Mouse (Mus musculus): ENCODE data around the gene Snd1.

The Snd1 gene

DNA sequence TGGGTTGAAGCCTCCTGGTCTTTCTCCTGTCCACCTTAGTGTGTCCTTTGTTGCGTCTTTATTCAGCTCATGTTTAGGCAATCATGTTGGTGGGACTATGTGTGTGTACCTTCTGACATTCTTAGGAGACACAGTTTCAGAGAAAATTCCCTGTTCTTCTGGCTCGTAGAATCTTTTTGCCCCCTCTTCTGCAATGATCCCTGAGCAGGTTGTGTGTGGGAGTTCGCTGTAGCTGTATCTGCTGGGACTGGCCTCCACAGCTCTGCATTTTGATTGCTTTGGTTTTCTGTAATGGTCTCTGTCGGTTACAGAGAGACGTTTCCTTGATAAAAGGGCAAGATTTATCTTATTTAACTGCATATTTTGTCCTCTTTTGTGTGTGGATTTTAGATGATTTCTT lies 122.3 kb downstream of the Snd1 start:
- DNase-seq = no peak

DNA sequence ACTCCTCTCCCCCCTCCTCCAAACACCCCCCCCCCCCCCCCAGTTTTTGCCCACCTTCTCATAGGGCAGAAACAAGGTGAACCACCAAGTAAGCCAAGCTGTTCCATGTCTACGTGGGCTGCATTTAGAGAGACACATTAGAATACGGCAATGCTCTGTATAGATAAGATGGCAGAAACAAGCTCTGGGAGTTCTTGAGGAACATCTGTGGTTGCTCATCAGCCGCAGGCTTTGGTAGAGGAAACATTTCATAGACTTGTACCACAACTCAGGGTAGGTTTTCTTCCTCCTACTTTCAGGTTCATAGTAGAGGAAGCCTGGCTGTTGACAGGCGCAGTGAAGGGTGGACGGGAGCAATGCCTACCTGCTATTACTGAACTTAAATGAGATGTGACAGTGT lies 124.2 kb downstream of the Snd1 start:
- DNase-seq = no peak

DNA sequence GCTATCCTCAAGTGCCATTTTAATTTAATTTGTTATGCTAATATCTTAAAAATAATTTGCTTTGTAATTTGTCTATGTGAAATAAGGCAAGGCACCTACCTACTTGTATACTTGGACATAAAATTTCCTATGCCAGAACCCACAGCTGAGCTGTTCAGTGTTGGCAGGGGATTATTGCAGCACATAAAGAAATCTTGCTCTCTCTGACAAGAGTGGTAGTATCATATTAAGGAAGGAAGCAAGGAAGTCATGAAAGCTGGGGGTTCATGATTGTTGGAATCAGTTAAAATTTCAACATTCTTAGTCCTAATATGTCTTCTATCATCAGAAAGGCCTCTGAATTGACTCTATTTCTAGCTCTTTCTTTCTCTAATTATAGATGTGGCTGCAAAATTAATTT lies 125.5 kb downstream of the Snd1 start:
- DNase-seq = no peak

DNA sequence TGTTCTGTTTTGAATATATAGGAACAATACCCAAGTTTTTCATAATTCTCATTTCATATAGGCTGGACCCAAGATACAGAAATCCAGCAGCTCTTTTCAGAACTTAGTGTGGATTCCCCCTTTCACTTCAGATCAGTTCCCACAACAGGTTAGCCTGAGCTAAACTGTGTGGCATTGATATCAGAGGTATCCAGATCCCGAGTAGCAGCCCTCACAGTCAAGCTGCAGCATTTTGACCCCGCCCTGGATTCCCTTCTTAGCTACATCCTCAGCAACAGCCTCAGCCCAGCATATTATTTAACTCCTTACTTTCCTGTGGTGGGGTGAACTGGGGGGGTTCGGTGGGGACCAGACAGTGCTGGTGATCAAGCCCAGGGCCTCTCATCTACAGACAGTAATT lies 128.5 kb downstream of the Snd1 start:
- DNase-seq = no peak

DNA sequence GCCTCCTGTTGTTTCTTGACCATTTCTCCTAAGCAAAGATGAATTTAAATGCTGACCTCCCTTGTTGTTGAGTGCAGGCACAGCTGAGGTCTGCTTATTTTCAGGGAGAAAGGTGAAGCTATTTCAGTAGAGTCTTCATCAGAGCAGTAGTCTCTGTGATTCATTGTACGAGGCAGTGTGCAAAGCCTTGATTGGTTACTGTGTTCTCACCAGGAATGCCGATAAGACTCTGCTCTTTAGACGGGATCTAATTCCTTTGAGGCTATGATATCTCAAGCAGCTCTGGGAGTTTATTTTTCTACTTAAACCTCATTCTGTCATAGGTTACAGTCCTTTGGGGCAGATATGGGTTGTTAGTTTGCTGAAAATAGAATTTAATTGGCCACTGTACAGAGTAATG lies 128.9 kb downstream of the Snd1 start:
- DNase-seq = no peak

DNA sequence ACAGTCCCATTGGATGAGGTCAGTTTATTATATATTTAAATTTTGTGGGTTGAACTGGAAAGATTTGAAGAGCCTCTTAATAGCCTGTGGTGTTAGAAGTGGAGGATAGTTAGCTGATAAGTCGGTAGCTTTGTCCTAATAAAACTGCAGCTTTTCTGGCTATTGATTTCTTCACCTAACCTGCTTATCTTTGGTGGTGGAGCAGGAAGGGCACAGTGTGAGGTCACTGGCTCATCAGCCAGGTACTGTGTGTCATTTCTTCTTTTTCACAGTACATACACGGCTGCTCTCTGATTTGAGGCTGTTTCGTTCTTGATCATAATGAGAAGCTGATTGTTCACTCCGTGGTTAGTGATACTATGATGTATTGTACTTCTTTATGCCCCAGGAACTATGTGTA lies 134.4 kb downstream of the Snd1 start:
- DNase-seq = no peak

DNA sequence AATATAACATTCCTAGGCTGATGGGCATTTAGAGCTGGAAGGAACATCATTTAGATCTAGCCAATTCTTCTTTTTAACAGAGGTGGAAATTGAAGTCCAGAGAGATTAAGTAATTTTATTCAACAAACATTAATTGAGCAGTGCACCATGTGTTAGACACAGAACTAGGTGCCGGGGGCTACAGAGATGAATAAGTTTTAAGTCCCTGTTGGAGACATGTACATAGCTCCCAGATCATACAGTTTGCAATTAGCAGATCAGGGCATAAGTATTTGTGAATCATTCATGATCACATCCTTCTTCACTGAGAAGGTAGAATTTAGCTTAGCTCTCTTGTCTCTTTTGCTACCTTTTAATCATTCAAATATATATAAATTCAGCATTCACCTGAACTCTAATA lies 135.2 kb downstream of the Snd1 start:
- no peak for DNase-seq

DNA sequence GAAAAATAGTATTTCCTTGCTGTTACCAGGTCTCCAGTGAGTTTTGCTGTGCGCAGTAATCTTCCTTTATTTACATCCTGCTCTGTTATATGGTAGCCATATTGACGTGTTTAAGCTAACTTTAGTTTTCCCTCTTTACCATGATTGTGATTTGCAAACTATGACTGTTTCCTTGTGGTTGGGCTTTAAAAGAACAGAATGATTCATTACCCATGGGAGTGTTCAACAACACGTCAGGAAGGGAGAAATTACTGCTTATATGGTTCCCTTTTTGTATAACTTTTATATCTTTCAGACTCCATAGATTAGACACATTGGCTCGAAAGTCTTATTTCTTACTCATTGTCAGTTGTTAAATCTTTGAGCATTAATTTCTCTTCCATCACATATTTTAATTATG lies 138.5 kb downstream of the Snd1 start:
- DNase-seq = no peak

DNA sequence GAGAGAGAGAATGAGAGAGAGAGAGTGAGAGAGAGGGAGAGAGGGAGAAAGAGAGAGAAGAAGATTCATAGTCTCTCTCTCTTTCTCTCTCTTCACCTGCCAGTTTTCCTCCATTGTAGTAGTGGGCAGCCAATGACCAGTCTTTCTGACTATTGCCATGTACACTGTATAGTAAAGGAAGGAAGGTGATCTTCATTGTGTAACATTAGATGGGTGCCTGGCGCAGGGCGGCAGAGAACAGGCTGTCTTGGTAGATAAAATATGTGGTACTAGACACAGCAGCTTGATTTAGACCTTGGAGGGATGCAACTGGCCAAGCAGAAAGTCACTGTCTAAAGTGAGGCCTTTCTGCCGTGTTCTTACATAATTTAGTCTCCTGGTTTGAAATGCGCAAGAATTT lies 139.9 kb downstream of the Snd1 start:
- no peak for DNase-seq

DNA sequence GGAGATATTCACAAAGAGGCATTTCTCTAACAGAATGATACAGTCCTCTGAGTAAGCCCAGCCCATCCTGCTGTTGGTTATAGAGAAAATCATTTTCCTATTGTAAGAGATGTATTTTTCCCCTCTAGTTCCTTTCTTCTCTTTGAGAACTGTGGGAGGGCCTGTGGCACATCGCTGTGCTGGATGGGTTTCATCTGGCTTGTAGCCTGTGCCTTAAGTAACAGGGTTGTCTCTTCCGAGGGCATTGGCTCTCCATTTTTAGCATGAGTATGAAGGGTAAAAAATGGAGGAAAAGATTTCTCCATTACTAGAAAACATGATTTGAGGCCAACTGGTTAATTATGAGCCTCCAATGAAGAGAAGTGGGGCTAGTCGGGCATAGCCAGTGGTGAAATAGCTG lies 140.5 kb downstream of the Snd1 start:
- no peak for DNase-seq

DNA sequence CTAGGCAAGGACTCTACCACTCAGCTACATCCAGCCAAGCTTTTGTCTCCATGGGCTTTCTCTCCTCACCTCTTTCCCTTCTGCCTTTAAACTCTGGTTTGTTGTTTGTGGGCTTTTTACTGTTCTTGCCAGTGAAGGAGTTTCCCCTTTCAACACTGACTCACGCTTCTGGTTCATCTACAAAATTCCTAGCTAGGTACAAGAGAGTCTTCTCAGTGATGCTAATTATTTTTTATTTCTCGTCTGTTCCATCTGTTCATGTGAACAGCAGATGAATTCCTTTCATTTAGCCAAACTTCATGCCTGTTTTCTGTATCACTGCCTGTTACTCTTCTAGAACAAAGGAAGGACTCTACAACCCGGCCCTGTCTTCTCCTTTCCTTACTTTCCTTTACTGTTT lies 141.0 kb downstream of the Snd1 start:
- DNase-seq = no peak

DNA sequence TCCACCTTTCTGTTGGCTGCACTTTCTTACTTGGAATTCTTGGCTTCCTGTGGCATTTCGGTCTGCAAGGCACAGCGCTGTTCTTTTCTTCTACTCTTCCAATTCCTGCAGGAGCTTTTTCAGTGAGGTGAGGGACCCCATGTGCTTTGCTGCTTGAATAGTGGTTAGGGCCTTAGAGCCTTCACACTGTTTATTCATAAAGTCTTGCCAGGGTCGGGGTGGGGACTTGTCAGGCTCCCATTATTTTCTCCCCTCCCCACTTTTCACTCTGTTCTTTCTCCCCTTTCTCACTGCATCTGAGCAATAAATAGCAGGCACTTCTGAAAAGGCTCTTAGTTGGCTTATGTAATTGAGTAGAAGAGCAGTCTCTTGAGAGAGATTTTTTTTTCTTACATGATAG lies 143.4 kb downstream of the Snd1 start:
- no peak for DNase-seq

DNA sequence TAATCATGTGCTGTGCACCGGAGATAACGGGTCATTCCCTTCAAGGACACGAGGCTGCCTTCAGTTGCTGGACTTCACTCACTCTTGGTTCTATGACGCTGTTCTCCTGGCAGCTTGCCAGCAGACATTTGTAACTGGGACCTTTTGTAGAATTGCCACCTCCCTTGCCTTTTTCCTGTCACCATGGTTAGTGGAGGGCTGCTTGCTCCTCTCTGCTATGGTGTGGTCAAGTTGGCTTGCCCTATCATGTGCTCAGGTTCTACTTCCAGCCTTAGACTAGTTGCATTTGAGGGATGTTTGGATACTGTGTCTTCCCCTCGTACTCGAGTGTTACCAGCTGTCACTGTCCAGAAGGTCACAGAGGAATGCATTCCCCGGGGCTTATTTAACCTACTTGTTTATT lies 143.8 kb downstream of the Snd1 start:
- peak; percentile 75 to 78 for DNase-seq

DNA sequence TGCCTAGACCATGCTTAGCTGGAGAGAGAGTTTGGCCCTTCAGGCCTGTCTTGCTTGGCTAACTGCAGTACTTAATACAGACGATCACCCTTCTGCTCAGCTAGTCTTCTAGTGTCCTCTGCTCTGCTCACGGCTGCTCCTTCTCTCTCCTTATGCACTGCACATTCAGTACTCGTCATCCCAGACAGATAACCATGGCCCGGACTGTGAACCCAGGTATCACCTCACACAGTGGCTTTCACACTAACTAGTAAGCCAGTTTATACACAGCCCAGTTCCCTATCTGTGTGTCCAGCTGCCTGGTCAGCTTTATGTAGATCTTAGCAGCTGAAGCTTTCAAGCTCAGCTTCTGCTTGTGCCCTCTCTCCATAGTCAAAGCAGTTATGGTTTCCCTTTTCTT lies 146.5 kb downstream of the Snd1 start:
- no peak for DNase-seq

DNA sequence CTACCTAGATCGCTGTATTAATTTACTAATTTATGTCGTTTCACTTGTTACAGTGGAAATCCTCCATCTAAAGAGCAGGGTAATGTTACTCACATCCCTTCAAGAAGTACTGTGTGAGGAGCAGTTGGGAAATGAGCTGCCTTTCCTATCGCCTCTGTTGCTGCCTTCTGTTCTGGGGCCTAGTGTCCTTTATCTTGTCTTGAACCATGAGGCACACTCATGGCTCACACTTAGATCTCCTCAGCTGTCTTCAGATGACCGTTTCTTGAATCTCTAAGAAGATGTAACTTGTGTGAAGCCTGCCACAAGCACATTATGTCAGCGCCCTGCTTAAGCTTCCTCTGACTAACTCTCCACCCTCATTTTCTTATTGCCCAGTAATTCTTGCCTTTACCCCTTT lies 147.0 kb downstream of the Snd1 start:
- DNase-seq = no peak

DNA sequence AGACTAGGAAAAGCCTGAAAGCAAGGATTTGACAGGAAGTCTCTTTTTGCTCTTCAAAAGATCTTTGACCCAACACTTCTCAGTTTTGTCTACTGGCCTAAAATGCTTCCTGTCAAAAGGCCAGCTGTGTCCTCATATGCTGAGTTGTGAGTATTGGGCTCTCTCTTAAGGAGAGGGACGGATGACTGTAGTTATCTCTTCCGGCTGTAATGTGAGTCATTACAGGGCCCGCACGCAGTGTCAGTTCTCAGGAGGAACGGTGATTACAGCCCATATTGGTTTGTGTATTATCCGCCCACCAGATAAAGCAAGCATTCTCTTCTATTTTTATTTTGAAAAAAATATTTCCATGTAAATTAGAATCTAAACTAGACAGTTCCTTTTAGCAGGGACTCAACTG lies 147.6 kb downstream of the Snd1 start:
- peak in 1 of 2 experiments; percentile 38 for DNase-seq

DNA sequence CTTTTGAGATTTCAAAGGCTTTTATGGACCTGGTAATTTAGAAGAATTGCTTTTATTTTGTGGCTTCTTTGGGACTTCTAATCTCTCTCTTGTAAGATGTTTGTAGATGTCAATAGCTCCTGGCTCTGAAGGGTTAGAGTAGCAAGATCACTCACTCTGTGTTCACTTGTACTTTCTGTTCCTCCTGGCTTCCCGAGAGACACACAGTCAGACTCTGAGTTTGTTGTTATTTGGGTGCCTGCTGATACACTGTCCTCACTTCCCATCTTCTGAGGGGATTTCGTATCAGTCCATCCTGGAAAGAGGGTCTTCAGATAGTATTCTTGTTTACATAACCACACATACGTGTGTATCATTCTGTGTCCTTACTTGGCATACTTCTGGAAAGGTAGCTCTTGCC lies 148.0 kb downstream of the Snd1 start:
- DNase-seq = no peak

DNA sequence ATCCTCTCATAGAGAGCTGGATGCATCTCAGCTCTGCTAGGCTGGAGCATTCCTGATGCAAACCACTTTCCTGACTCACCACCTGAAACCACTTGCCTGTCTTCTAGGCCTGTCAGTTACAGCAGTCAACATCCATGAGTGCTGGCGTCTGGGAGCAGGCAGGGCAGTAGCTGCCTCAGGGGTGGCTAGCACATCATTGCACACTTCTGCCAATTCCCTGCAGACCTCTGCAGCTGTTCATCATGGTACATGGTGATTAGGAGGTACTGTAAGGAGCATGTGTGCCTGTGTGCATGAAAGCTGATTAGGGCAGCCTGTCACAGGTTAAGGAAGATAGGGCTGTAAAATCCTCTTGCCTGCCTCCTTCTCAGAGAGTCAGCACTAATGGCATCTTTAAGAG lies 153.5 kb downstream of the Snd1 start:
- no peak for DNase-seq

DNA sequence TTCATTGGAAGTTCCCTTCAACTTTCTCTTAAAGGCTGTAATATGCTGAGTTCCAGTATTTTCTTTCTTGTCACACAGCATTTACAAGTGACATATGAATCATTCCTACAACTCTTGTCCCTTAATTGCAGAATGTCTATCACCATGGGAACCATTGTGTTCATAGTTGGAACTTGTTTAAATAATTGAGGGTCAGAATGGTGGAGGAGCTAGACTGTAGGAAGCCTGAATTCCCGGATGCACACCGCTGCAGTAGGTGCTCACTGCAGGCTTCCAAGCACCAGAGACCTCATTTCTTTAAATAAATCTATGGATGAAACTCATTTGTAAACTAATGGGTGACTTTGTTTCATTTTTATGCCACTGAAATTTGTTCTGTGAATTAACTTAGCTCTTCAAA lies 154.9 kb downstream of the Snd1 start:
- no peak for DNase-seq

DNA sequence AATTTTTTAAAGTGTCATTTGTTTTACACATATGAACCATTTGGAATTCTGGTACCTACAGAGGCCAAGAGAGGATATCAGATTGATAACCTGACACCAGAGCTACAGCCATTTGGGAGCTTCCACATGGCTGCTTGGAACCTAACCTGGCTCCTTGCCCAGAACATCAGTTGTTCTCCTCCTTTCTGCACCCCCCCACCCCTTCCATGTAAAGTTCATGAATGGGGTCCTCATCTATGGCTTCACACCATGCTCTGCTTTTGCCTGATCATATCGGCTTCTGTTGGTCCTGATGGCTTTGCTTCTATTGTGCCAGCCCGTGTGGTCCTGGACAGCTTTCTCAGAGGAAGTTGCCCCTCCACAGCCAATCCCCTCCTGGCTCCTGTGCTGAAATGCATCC lies 156.0 kb downstream of the Snd1 start:
- DNase-seq = no peak

DNA sequence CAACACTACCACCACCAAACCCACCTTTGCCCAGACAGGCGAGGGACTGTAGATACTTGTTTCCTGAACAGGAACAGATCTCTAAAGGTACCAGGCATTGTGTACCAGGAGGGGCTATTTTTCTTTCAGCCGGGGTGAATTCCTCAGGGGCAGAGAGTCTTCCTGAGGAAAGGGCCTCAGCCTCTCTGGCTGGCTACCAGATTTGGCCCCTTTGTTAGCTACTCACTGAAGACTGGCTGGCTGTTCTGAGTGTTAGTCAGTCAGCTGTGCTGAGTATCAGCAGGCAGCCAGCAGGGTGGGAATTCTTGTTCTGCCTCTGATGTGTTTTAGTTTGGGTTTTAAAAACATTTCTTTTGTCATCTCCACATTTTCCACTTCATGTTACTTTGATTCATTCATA lies 158.2 kb downstream of the Snd1 start:
- no peak for DNase-seq

DNA sequence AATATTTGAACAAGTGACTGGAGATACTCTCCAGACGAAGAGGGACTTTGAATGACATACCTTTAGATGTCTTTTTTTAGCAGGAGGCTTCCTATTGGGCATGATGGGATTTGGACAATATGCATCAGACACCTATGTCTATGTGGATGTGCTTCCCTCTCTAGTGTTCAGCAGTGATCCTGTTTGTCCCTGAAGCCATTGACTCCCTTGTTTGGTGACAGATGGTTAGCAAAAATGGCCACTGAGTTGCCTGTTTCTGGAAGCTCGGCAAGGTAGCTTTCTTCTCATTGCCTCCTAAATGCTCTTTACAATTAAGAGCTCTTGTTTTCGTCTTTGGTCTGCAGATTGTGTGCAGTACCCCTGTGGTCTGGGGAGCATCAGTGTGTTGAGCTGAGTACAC lies 158.7 kb downstream of the Snd1 start:
- DNase-seq = no peak

DNA sequence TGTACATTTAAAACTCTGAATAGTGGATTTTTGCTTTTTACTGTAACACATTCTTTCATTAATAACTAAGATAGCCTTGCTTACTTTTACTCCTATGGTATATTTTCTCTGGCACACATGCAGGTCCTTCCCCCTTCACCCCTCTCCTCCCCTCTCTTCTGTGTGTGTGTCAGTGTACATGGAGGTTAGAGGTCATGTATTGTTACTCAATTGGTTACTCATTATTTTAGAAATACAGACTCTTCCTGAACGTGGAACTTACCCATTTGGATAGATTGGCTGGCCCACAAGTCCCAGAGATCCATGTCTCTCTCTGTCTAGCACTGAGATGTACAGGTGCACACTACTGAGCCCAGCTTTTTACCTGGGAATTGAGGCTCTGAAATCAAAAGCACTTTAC lies 160.2 kb downstream of the Snd1 start:
- DNase-seq = no peak

DNA sequence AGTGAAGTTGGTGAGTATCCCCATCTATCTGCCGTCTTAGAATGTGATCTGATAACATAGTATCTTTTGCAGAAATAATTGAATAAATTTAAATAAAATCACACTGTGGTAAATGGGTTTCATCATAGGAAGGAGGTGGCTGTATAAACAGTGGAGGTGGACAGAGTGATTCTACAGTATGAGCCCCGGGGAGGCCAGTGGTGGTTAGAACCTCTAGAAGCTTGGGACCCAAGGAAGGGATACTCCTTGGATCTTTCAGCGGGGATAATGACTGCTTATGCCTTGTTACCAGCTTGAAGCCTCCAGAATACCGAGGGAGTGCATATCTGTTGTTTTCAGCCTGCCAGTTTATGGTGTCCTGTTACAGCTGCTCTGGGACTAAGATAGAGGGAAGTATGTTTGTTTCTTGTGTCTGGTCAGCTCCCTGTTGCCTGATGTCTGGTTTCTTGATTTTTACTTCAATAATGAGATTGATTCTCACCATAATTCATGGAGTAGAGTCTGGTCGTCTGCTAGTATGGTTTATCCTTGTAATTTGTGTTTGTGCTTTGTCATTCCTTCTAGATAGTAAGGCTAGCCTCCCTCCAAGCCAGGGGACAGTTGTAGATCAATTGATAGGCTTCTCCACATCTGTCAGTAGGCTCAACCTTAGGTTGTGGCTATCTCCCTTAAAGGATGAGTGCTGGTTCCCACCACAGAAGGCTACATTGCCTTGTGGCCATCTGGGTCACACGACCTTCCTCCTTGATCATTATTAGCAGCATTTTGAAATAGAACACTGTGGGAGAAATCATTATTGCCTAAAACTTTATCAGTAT lies 160.8 kb downstream of the Snd1 start:
- DNase-seq = no peak

DNA sequence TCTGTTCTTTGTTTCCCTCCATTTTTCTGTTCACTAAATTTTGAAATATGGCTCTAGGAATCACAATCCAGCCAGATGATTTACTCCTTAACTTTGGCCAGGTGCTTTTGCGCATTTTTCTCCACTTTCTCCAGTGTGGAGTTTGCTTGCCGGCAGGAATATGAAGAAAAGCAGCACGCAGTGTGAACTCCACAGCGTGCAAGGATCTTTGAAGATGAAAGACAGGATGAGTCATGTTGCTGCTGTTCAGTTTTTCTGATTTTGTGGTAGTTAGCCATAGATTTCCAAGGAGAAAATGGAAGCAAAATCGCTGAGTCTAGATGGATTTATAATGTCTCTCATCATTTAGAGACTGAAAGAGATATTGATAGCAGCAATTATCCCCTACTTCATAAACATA lies 165.1 kb downstream of the Snd1 start:
- no peak for DNase-seq

DNA sequence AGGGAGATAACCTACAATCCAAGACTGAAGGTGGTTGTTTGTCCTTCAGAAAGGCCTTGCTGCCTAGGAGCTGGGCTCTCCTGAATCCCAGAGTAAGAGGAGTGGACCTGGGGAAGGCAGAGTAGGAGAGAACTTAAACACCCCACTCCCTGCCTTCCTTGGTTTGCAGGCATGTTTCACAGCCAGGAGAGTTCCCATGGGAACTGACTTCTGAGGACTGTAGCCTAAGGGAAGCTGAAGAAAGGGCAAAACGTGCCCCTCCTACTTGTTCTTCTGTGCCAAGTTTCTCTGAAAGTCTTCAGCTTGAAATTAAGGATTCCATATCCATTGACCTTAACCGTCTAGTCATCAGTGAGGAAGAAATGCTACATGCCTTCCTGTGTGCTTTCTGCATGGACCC lies 168.0 kb downstream of the Snd1 start:
- no peak for DNase-seq

Measured in kidney, postnatal 25 days (tissue).